Mouse (Mus musculus): Measurements from ENCODE around the gene Rnf123.

DNA sequence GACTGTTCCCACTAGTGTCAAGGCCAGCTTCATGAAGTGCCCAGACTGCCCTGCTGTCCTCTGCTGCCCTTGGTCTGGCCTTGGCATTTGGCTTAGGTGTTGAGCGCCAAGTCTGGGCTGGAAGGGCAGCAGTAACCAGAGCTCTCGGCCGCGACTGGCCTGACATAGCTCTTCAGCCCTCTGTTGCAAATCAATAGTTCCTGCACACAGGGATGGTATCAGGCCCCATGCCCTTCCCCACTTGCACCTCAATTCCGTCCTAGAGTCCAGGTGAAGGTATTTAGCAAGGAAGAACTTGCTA is 25.9 kb downstream of the Rnf123 start:
- no peak for TF ChIP-seq CTCF (IDR thresholded peaks at IDR 0.05; ENCODE audit: low read depth)
- no peak for TF ChIP-seq EP300 (IDR thresholded peaks at IDR 0.05; ENCODE audit: low read depth)

Data from heart, postnatal 0 days (tissue).